Mouse (Mus musculus) brain, embryonic 18.5 days (tissue): ENCODE measurements at regions not wholly inside any gene's neighbourhood (a gene's known extent, or its start where the extent isn't known, plus 50 kb on each side); places are given as distances from the start of the nearest gene placed in this dataset.
"Not testable (repeated sequence)": the region's sequence is repeated elsewhere in the genome, so short reads cannot be mapped to it uniquely, and the experiment has no call there.

Experiments used
- DNase-seq: peaks from one replicate; pipeline ENCODE4 v3.0.0-alpha.2; 2012; ENCODE audit warnings: low read depth, low spot score

GRCm38 (mm10) chr14:9492228-9492627 is 826.2 kb upstream of the 4930452B06Rik start:
- DNase-seq, result no peak

- no peak for DNase-seq
Measured at GRCm38 (mm10) chr14:9488585-9488984, 822.5 kb upstream of the 4930452B06Rik start.

- no peak for DNase-seq
Measured at GRCm38 (mm10) chr14:9478981-9479380, 812.9 kb upstream of the 4930452B06Rik start.

GRCm38 (mm10) chr14:9475169-9475568 is 809.1 kb upstream of the 4930452B06Rik start:
- no peak for DNase-seq

GRCm38 (mm10) chr14:9469686-9470085 is 803.6 kb upstream of the 4930452B06Rik start:
- no peak for DNase-seq

GRCm38 (mm10) chr14:9468654-9469053 is 802.6 kb upstream of the 4930452B06Rik start:
- DNase-seq, result no peak

GRCm38 (mm10) chr14:9467690-9468458 is 801.8 kb upstream of the 4930452B06Rik start:
- no peak for DNase-seq

GRCm38 (mm10) chr14:9460006-9460405 is 794.0 kb upstream of the 4930452B06Rik start:
- DNase-seq, result no peak

GRCm38 (mm10) chr14:9458856-9459255 is 792.8 kb upstream of the 4930452B06Rik start:
- DNase-seq, result no peak

- DNase-seq, result no peak
Measured at GRCm38 (mm10) chr14:9457801-9458495, 791.9 kb upstream of the 4930452B06Rik start.

GRCm38 (mm10) chr14:9455986-9456385 is 789.9 kb upstream of the 4930452B06Rik start:
- no peak for DNase-seq

GRCm38 (mm10) chr14:9449942-9450341 is 783.9 kb upstream of the 4930452B06Rik start:
- no peak for DNase-seq

- DNase-seq, result no peak
Measured at GRCm38 (mm10) chr14:9437896-9438295, 771.9 kb upstream of the 4930452B06Rik start.

GRCm38 (mm10) chr14:9435136-9435535 is 769.1 kb upstream of the 4930452B06Rik start:
- DNase-seq, result no peak

- DNase-seq, result no peak
Measured at GRCm38 (mm10) chr14:9433081-9433590, 767.1 kb upstream of the 4930452B06Rik start.

GRCm38 (mm10) chr14:9431798-9432197 is 765.8 kb upstream of the 4930452B06Rik start:
- no peak for DNase-seq

GRCm38 (mm10) chr14:9411822-9412403 is 745.9 kb upstream of the 4930452B06Rik start:
- no peak for DNase-seq

- no peak for DNase-seq
Measured at GRCm38 (mm10) chr14:9403688-9404087, 737.6 kb upstream of the 4930452B06Rik start.

GRCm38 (mm10) chr14:9400861-9401260 is 734.8 kb upstream of the 4930452B06Rik start:
- DNase-seq, result no peak

- peak; percentile 68 for DNase-seq
Measured at GRCm38 (mm10) chr14:9393271-9393771, 727.3 kb upstream of the 4930452B06Rik start.

GRCm38 (mm10) chr14:9389878-9390536 is 724.0 kb upstream of the 4930452B06Rik start:
- not testable (repeated sequence) for DNase-seq

GRCm38 (mm10) chr14:9389180-9389579 is 723.1 kb upstream of the 4930452B06Rik start:
- no peak for DNase-seq
